Mouse (Mus musculus) MEL (cell line): ENCODE results near the gene Vdr.

Source experiments
- HCFC1 ChIP-seq: IDR thresholded peaks from 2 replicates; pipeline ENCODE4 v1.6.1; 2012; ENCODE audit warnings: low read depth, mild to moderate bottlenecking, inconsistent platforms, low read length, improper control_type of control experiment, moderate library complexity
- JUND ChIP-seq: IDR thresholded peaks from 2 replicates; pipeline ENCODE4 v1.6.1; 2011; ENCODE audit warnings: low read depth, mild to moderate bottlenecking, improper control_type of control experiment, low read length
- POLR2A ChIP-seq, 2 experiments: IDR thresholded peaks; 2 replicates each; pipeline ENCODE4 v1.6.1; 2011 to 2012; ENCODE audit warnings: low read length in 2 of 2, mild to moderate bottlenecking in 2 of 2, control low read depth in 1 of 2, improper control_type of control experiment in 1 of 2, low read depth in 1 of 2, moderate library complexity in 1 of 2; ENCODE audit not compliant: control insufficient read depth in 1 of 2, insufficient read depth in 1 of 2, poor library complexity in 1 of 2

DNA sequence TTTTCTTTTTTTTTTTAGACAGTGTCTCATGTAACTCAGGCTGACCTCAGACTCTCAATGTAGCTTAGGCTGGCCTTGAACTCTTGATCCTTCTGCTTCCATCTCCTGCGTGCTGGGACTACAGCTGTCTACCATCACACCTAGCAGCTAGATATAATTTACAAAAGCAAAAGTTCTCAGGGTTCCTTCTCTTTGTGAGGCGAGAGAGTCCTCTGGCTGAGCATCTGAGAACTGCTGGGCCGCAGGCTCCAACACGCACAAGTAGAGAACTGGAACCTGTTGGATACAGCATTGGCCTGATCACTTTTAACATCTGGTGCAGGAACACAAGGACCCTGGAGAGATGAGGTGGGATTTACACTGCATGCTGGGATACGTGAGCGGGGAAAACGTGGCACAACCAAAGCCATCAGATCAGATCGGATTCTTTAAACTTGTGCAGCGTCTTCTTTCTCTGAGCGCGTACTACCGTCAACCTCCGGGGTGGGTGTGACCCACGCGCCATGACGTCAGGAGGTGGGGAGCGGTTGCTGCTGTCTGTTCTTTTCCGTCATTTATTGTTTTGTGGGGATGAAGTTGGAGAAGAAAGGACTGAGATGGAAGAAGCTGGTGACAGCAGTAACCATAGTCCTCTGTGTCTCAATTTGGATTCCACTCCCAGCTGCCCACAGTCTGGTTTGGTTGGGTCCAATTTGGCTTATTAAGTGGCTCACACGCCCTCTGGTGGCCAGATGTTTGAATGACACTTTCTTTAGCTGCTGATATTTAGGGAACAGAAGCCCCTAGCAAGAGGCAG lies 61.1 kb downstream of the Vdr start:
- TF ChIP-seq POLR2A (IDR thresholded peaks at IDR 0.05; ENCODE audit: control insufficient read depth in 1 of 2, insufficient read depth in 1 of 2, low read depth in 1 of 2, low read length in 2 of 2, poor library complexity in 1 of 2) = 0 out of 4 replicates have a peak, but pooled peaks of 1 of the 2 experiments have one; percentile 62
- no peak for TF ChIP-seq HCFC1
- no peak for TF ChIP-seq JUND
